Mouse (Mus musculus) forebrain, embryonic 13.5 days (tissue): ENCODE measurements at regions not wholly inside any gene's neighbourhood (a gene's known extent, or its start where the extent isn't known, plus 50 kb on each side); places are given as distances from the start of the nearest gene placed in this dataset.

ENCODE experiments used
- ATAC-seq: fragments of 200-750 bp; cut with Nextera tagmentation; 2 replicates; pipeline ENCODE4 v1.8.0; 2017
- H3K27ac ChIP-seq: fragments of 300-500 bp; sonication (generic); 2 replicates; pipeline ENCODE4 v1.5.1; 2015; ENCODE audit warnings: inconsistent platforms, mild to moderate bottlenecking, moderate library complexity
- H3K27me3 ChIP-seq: fragments of 300-500 bp; sonication (generic); 2 replicates; pipeline ENCODE4 v1.6.1; 2015; ENCODE audit warnings: mild to moderate bottlenecking, inconsistent platforms
- H3K36me3 ChIP-seq: fragments of 300-500 bp; sonication (generic); 2 replicates; pipeline ENCODE4 v1.6.1; 2015; ENCODE audit warnings: mild to moderate bottlenecking, inconsistent platforms; ENCODE audit not compliant: poor library complexity, severe bottlenecking
- H3K4me1 ChIP-seq: fragments of 300-500 bp; sonication (generic); 2 replicates; pipeline ENCODE4 v1.6.1; 2015; ENCODE audit warnings: inconsistent platforms
- H3K4me2 ChIP-seq: fragments of 300-500 bp; sonication (generic); 2 replicates; pipeline ENCODE4 v1.6.1; 2015; ENCODE audit warnings: inconsistent platforms, mild to moderate bottlenecking, moderate library complexity
- H3K4me3 ChIP-seq: fragments of 300-500 bp; sonication (generic); 2 replicates; pipeline ENCODE4 v1.5.1; 2015; ENCODE audit warnings: mild to moderate bottlenecking, inconsistent platforms
- H3K9ac ChIP-seq: fragments of 300-500 bp; sonication (generic); 2 replicates; pipeline ENCODE4 v1.6.1; 2015; ENCODE audit warnings: mild to moderate bottlenecking, inconsistent platforms
- H3K9me3 ChIP-seq: fragments of 300-500 bp; sonication (generic); replicated peaks from 2 replicates; pipeline ENCODE4 v1.6.1; 2016; ENCODE audit warnings: inconsistent platforms
- WGBS: fragments of 180-500 bp; shearing (Covaris S2); methylation state at CpG from one replicate; pipeline ENCODE4 v1.1.7; 2015; 5-methylcytosine and 5-hydroxymethylcytosine counted together

DNA sequence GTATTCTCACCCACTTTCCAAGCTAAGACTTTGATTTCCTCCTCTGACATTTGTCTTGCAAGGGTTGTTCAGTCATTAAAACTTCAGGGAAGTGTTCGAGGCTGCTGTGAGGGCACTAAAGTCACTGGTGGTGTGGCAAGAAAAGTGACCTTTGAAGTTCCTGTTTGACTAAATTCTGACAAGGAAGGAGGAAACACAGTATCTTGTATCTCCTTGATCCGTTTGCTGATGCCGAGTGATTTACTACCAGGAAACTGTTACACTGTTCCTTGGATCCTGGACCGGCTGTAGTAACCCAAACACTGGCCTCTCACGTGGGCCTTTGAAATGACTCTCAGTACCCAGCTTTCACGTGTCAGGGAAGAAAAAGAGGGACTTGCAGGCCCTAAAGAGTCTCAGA, 53.5 kb upstream of the Ralgapa2 start:
- no peak overlapping the region for H3K9ac ChIP-seq
- H3K4me3 ChIP-seq, result no peak overlapping the region
- H3K9me3 ChIP-seq, result no peaks in the 10 kb centered on the region
- no peak for ATAC-seq
- no peaks in the 10 kb centered on the region for H3K4me1 ChIP-seq
- H3K27ac ChIP-seq, result no peak overlapping the region
- H3K36me3 ChIP-seq, result no peaks in the 10 kb centered on the region
- no peak overlapping the region for H3K4me2 ChIP-seq
- WGBS, result 86% methylated on average over 6 of the region's 6 CpGs
- H3K27me3 ChIP-seq, result no peaks in the 10 kb centered on the region

DNA sequence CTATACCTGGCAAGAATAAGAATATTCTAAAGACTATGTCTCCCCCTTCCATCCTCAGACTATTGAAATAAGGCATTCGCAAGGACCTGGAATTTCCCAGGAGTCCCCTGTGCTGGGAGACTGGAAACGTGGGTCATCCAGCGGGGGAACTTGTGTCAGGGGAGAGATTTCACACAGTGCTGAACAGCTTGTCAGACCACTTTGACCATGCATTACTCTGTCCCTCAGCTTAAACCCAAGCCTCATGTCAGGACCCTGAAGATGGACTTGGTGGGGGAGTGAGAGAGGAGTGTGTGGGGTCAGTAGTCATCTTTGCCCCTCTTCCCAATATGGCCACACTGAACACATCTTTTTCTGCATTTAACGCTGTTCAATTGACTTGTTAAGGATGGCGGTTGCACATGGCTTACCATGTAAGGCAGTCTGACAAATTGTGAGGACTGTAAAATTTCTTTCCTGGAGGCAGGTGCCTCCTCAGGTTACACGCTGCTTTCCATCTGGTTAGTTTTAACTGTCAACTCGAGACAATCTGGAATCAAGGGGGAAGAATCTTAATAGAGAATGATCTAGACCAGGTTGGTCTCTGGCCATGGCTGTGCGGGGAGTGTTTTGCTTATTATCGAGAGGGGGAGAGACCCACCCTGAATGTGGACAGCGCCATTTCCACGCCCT, 56.2 kb upstream of the Ralgapa2 start:
- Histone ChIP-seq H3K27me3 (no peaks in the 10 kb centered on the region), H3K36me3 (no peaks in the 10 kb centered on the region), H3K4me1 (no peaks in the 10 kb centered on the region), H3K4me3 (no peak overlapping the region), H3K4me2 (no peak overlapping the region), H3K9me3 (no peaks in the 10 kb centered on the region), H3K27ac (no peak overlapping the region), H3K9ac (no peak overlapping the region)
- 86% methylated on average over 11 of the region's 11 CpGs for WGBS
- ATAC-seq, result no peak

DNA sequence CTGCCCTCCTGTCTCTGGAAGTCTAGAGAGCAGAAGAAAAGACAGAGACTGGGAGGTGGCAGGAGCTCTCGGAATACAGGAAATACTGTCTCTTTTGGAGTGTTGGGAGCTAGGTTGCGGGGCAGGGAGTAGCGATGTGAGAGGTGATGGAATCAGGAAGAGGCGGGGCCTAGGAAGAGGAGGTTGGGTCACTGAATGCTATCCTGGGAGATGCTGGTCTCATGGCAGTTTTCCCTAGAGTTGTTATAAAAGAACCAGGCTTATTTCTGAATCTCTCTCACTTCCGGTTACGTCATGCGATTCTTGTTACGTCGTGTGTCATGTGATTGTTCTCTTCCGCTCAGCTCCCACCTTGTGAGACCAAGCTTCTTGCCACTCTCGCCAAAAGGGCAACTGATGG, 58.9 kb upstream of the Ralgapa2 start:
- Histone ChIP-seq H3K27ac (no peak overlapping the region), H3K9ac (no peak overlapping the region), H3K4me3 (no peak overlapping the region), H3K4me2 (no peak overlapping the region), H3K9me3 (no peaks in the 10 kb centered on the region), H3K36me3 (no peaks in the 10 kb centered on the region), H3K4me1 (no peaks in the 10 kb centered on the region), H3K27me3 (no peaks in the 10 kb centered on the region)
- WGBS, result 95% methylated on average over 11 of the region's 11 CpGs
- ATAC-seq, result no peak

DNA sequence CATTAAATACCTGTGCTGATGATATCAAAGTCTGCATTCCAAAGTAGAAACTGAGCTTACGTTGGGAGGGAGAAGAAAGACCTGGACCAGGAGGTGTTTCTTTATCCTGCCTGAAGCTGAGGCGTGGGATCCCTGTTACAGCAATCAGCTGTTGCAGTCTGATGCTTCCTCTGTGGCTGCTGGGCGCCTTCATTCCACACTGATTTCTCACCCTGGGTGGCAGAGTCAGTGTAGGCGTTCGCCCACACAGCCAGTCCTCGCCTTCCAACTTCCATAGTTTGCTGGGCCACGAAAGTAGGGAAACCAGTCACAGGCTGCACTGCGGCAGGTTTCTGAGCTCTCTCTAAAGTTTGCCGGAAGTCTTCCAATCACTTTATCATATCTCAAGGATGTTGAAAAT, 59.7 kb upstream of the Ralgapa2 start:
- no peak overlapping the region for H3K27ac ChIP-seq
- H3K4me1 ChIP-seq, result no peaks in the 10 kb centered on the region
- no peaks in the 10 kb centered on the region for H3K27me3 ChIP-seq
- H3K4me3 ChIP-seq, result no peak overlapping the region
- WGBS, result 93% methylated on average over 9 of the region's 9 CpGs
- no peaks in the 10 kb centered on the region for H3K9me3 ChIP-seq
- no peaks in the 10 kb centered on the region for H3K36me3 ChIP-seq
- ATAC-seq, result no peak
- no peak overlapping the region for H3K9ac ChIP-seq
- H3K4me2 ChIP-seq, result no peak overlapping the region

DNA sequence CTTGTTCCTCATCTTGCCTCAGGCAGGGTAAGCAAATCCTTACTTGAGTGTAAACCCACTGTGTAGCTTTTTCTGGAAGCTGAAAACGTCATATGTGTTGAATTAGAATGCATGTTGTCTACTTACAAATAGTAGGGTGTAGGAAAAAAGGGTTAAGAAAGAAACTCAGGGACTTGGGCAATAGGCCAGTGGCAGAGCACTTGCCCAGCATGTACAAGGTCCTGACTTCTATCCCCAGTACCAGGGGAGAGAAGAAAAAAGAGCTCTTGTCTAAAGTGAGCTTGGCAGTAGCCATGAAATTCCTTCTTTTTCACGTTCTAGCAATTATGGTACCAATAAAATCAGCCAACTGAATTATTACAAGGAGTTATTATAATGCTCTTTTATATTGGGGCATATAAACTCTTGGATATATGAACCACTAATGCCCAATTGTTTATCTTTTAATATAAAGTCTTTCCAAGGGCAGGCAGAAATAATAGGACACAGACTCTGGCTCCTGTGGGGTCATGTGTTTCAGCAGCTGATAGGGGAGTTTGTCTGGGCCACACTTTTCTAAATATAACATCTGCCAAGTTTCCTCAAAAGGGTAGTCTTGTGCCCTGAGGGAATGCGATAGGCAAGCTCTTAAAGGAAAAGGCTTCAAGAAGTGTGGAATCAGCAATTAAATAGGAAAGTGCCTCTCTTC, 63.6 kb upstream of the Ralgapa2 start:
- Histone ChIP-seq H3K4me1 (no peaks in the 10 kb centered on the region), H3K4me3 (no peak overlapping the region), H3K9ac (no peak overlapping the region), H3K27ac (no peak overlapping the region), H3K27me3 (no peaks in the 10 kb centered on the region), H3K36me3 (no peaks in the 10 kb centered on the region), H3K4me2 (no peak overlapping the region), H3K9me3 (no peaks in the 10 kb centered on the region)
- no peak for ATAC-seq
- 72% methylated on average over 3 of the region's 3 CpGs for WGBS

DNA sequence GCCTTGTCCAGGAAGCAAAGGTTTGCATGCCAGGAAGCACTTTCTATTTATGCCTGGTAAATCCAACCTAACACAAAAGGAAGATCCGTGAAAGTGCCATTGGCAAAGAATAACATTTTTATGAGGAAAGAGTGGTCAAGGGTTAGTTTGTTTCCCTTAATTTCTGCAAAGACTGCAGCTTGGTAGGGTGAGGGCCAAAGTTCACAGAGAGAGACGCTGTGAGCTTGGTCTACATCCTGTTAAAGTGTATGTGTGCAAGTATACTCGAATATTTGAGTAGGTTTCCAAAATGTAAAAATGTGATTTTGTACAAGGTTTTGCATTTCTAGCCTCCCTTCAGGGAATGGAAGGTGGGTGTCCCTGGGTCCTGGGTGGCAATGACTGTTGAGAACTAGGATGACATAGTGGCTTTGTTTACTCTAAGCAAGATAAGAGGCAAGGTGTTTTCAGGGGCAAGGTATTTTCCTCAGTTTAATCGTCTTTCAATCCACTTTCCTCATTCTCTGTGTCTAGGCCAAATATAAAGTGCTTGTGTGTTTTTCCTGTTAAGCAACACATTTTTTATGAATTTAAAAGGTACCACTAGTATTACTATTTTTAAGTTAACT, 64.3 kb upstream of the Ralgapa2 start:
- H3K4me3 ChIP-seq, result no peak overlapping the region
- H3K27ac ChIP-seq, result no peak overlapping the region
- no peak overlapping the region for H3K9ac ChIP-seq
- no peak overlapping the region for H3K4me2 ChIP-seq
- no peak for ATAC-seq
- no peaks in the 10 kb centered on the region for H3K4me1 ChIP-seq
- no peaks in the 10 kb centered on the region for H3K36me3 ChIP-seq
- no peaks in the 10 kb centered on the region for H3K9me3 ChIP-seq
- 78% methylated on average over 4 of the region's 4 CpGs for WGBS
- no peaks in the 10 kb centered on the region for H3K27me3 ChIP-seq

DNA sequence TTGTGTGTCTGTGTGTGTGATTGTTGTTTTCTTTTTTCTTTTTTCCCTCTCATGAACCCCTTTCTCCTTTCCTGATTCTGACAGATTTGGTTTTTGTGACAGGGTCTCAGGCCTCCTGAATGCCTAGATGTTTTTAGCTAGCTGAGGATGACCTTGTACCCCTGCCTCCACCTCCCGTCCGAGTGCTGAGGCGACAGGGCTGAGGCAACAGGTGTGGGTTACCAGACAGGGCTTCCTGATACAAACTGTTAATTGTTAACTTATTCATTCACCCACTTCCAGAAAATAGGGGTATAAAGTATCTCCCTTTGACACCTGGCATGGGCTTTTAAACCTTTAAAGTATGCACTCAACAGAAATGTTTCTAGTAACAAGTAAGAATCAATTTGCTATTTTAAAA, 65.0 kb upstream of the Ralgapa2 start:
- Histone ChIP-seq H3K9ac (no peak overlapping the region), H3K27me3 (no peaks in the 10 kb centered on the region), H3K4me1 (no peaks in the 10 kb centered on the region), H3K27ac (no peak overlapping the region), H3K36me3 (no peaks in the 10 kb centered on the region), H3K9me3 (no peaks in the 10 kb centered on the region), H3K4me2 (no peak overlapping the region), H3K4me3 (no peak overlapping the region)
- 83% methylated on average over 3 of the region's 3 CpGs for WGBS
- ATAC-seq, result no peak

DNA sequence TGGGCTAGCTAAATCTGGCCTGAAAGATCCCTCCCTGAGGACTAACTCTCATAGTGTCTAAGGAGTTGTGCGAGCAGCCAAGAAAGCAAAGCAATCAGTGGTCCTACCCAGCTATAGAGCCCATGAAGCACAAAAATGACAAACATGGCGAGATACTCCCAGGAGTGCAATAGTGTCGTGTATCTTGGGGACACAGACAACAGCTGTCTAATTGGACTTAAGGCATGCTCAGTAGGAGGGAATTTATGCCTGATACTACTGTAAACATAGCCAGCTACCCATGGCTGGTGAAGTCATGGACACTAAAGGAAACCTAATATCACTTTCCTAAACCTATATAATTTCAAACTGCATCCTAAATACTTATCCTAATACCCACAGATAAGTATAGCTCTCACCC, 69.1 kb upstream of the Ralgapa2 start:
- Histone ChIP-seq H3K4me2 (no peak overlapping the region), H3K9me3 (no peaks in the 10 kb centered on the region), H3K9ac (no peak overlapping the region), H3K36me3 (no peaks in the 10 kb centered on the region), H3K27me3 (no peaks in the 10 kb centered on the region), H3K27ac (no peak overlapping the region), H3K4me1 (no peaks in the 10 kb centered on the region), H3K4me3 (no peak overlapping the region)
- 80% methylated on average over 3 of the region's 3 CpGs for WGBS
- no peak for ATAC-seq

DNA sequence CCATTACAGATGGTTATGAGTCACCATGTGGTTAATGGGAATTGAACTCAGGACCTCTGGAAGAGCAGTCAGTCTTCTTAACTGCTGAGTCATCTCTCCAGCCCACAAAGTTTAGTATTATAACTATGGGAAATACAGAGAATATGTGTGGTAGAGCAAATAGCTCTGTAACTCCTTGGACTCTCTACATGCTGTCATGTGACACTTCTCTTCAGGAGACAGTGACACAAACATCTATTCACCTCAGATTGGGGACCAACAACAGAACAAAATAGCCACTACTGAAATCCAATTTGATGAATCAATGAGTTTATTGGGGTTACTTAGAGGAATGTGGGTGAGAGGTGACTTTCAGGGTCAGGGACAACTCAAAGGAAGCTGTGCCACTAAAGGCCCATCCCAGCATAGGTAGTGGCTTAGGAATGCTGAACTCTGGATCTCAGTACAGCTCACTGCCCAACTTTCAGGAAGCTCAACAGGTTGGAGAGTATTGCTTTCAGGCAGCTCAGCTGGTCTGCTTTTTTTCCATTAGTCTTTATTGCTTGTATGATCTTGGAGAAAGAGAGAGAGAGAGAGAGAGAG, 71.8 kb upstream of the Ralgapa2 start:
- H3K4me2 ChIP-seq, result no peak overlapping the region
- H3K9ac ChIP-seq, result no peak overlapping the region
- H3K36me3 ChIP-seq, result no peaks in the 10 kb centered on the region
- ATAC-seq, result no peak
- no peak overlapping the region for H3K4me3 ChIP-seq
- H3K27me3 ChIP-seq, result no peaks in the 10 kb centered on the region
- no peak overlapping the region for H3K27ac ChIP-seq
- no peaks in the 10 kb centered on the region for H3K9me3 ChIP-seq
- no peaks in the 10 kb centered on the region for H3K4me1 ChIP-seq

DNA sequence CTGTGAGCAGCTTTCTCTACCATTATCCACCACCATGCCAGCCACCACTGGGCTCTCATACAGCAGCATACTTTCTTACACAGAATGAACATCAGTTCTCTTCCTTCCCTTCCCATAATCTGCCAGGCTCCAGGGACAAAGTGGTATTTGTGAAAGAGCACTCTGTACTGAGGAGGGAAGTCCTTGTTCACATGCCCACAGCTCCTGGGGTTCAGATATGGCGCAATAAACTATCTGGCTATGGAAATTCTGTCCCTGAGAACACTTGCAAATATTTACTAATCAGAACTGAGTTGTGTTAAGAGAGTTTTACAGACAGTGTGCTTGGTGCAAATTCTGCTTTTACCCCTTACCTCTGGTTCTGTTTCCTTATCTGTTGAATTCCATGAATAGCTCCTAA, 74.2 kb upstream of the Ralgapa2 start:
- no peak overlapping the region for H3K4me2 ChIP-seq
- 97% methylated on average over 1 of the region's 1 CpGs for WGBS
- H3K4me1 ChIP-seq, result no peaks in the 10 kb centered on the region
- no peaks in the 10 kb centered on the region for H3K36me3 ChIP-seq
- ATAC-seq, result no peak
- no peak overlapping the region for H3K4me3 ChIP-seq
- H3K9me3 ChIP-seq, result no peaks in the 10 kb centered on the region
- H3K27me3 ChIP-seq, result no peaks in the 10 kb centered on the region
- no peak overlapping the region for H3K9ac ChIP-seq
- no peak overlapping the region for H3K27ac ChIP-seq

DNA sequence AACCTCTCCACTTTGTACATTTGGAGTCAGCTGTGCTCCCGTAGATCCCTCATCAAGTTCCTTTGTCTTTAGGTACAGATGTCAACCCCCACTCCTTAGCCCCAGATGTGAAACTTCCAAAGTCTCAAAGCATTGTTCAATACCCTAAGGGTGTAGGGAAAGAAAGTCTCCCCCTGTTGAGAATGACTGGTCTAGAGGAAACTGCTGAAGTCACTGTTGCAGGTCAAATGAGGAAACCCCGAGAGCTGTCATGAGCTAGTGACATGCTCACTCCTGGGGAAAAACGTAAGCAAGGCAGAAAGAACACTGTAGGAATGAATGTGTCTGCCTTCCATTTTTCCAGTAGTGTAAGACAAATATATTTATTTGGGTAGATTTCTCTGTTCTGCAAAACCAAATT, 74.8 kb upstream of the Ralgapa2 start:
- no peaks in the 10 kb centered on the region for H3K9me3 ChIP-seq
- no peak overlapping the region for H3K27ac ChIP-seq
- H3K4me1 ChIP-seq, result no peaks in the 10 kb centered on the region
- no peak overlapping the region for H3K9ac ChIP-seq
- H3K4me3 ChIP-seq, result no peak overlapping the region
- no peaks in the 10 kb centered on the region for H3K36me3 ChIP-seq
- 78% methylated on average over 3 of the region's 3 CpGs for WGBS
- no peaks in the 10 kb centered on the region for H3K27me3 ChIP-seq
- ATAC-seq, result no peak
- no peak overlapping the region for H3K4me2 ChIP-seq

DNA sequence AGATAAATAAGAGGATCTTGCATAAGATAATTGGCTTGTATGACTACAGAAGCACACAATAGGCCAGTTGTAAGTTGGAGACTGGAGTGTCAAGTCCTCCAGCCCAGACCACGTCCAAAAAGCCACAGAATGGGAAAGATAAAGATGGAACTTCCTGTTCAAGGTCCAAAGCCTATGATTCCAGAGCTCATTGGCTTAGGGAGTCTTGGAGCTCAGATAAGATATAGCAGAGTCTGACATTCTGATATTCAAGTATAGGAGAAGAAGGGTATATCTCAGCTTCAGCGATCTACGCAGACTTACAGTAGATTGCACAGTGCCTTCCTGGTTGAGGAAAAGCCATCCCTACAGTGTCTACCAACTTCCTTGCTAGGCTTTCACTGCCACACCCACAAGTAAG, 77.7 kb upstream of the Ralgapa2 start:
- Histone ChIP-seq H3K4me3 (no peak overlapping the region), H3K4me2 (no peak overlapping the region), H3K27ac (no peak overlapping the region), H3K36me3 (no peaks in the 10 kb centered on the region), H3K27me3 (no peaks in the 10 kb centered on the region), H3K9ac (no peak overlapping the region), H3K4me1 (no peaks in the 10 kb centered on the region), H3K9me3 (no peaks in the 10 kb centered on the region)
- ATAC-seq, result no peak
- WGBS, result 88% methylated on average over 3 of the region's 3 CpGs
